Mouse (Mus musculus): ENCODE measurements around the gene Tenm2.

DNA sequence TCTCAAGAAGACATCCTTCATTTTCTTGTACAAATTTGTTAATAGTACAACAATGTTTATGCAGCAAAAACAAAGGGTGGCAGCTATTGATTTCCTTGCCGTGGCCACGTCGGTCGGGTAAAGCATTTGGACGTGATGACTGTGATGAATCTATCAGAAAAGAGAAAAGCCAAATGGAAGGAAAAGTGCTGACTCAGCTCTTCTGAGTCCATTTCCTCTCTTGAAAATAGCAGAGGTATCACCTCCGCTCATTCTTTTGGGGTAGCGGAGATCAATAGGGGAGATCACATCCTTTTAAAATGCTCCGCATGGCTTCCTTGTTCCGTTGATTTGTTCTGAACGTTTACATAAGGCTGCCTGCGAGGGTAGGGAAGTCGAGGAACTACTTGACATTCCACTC, 1090.7 kb downstream of the Tenm2 start:
- TF ChIP-seq USF2 (IDR thresholded peaks at IDR 0.05; ENCODE audit: borderline replicate concordance in 1 of 2, insufficient read depth in 1 of 2, low read depth in 1 of 2, low read length in 2 of 2): no peak
- no peak for TF ChIP-seq TBP (IDR thresholded peaks at IDR 0.05; ENCODE audit: low read depth, low read length)
- no peak for TF ChIP-seq POLR2A (IDR thresholded peaks at IDR 0.05; ENCODE audit: control insufficient read depth in 1 of 2, insufficient read depth in 1 of 2, low read depth in 1 of 2, low read length in 2 of 2, poor library complexity in 1 of 2)
- TF ChIP-seq CTCF (IDR thresholded peaks at IDR 0.05 in 2 of 3, conservative IDR thresholded peaks at IDR 0.05 in 1 of 3; ENCODE audit: control insufficient read depth in 1 of 3, insufficient read depth in 1 of 3, low read depth in 2 of 3, low read length in 3 of 3, poor library complexity in 1 of 3, severe bottlenecking in 1 of 3): no peak
- no peak for TF ChIP-seq EP300 (IDR thresholded peaks at IDR 0.05; ENCODE audit: low read depth in 1 of 2, low read length in 2 of 2)
- no peak for TF ChIP-seq ZMIZ1 (IDR thresholded peaks at IDR 0.05; ENCODE audit: low read depth, low read length)
- no peak for TF ChIP-seq MAZ (IDR thresholded peaks at IDR 0.05; ENCODE audit: low read depth, low read length)
- TF ChIP-seq NELFE (IDR thresholded peaks at IDR 0.05; ENCODE audit: low read depth, low read length): no peak
- TF ChIP-seq HCFC1 (IDR thresholded peaks at IDR 0.05; ENCODE audit: low read depth, low read length): no peak

Data from MEL (cell line).